In the genomic region with DNA sequence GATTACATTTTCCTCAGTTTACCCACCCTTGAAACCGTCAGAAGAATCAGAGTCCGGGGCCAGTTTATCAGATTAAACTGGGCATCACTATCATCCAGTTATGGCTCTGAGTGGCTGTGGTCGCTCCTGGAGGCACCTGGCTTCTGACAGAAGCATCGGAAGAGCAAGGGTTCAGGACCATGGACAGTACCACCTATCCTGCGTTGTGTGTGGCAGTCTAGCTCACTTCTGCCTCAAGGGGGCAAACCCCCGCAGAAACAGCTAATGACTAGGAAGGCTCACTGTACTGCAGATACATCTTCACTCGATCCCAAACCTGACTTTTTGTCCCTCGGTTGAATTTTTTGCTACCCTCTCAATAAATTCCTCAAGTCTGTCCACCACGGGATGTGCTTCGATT, we compare ENCODE assay signal across 9 mouse cellular contexts.
DNase-seq lines count a peak whose midpoint lies in the region; ATAC-seq and TF ChIP-seq lines count a peak whose summit lies in the region.
"Had no signal": no experiment of that assay in that cellular context is flagged by ENCODE, and none has a peak within 500 bp of the region (broad histone marks: within the 10 kb centered on the region; RNA-seq: fewer than 3 reads in every experiment).

No protein-coding gene starts in this region.

- no peak overlapping the region for H3K27ac ChIP-seq in heart, embryonic 10.5 days
- H3K27ac ChIP-seq in liver, postnatal 0 days (ENCODE audit: low read depth), result no peak overlapping the region

- no peak overlapping the region for H3K9ac ChIP-seq in liver, postnatal 0 days (replicated peaks)

- TF ChIP-seq CTCF in liver, postnatal 0 days (IDR thresholded peaks at IDR 0.05; ENCODE audit: low read depth), result peak; percentile 61

- no peak overlapping the region for H3K4me2 ChIP-seq in liver, postnatal 0 days (ENCODE audit: low read depth, low read length)

- ATAC-seq in liver, postnatal 0 days, result no peak

- H3K9me3 ChIP-seq in heart, embryonic 10.5 days, result no peaks in the 10 kb centered on the region
- H3K9me3 ChIP-seq in liver, postnatal 0 days (ENCODE audit: low read length), result no peaks in the 10 kb centered on the region
- H3K9me3 ChIP-seq: megakaryocyte, embryonic 14.5 days had no signal

- no peak for TF ChIP-seq EP300 in liver, postnatal 0 days (IDR thresholded peaks at IDR 0.05; ENCODE audit: low read depth)

- WGBS in heart, embryonic 10.5 days, result 11% methylated on average over 10 of the region's 10 CpGs
- WGBS in liver, postnatal 0 days (ENCODE audit: insufficient replicate concordance), result 11% methylated on average over 10 of the region's 10 CpGs

- DNase-seq in heart, postnatal 4 days, result peak; percentile 57
- no peak for DNase-seq in heart, embryonic 10.5 days (ENCODE audit: low spot score)
- peak; percentile 34 for DNase-seq in CD4-positive helper T cell, adult 2 months (ENCODE audit: low read depth, low spot score)
- peak; percentile 29 for DNase-seq in c-Kit-positive CD71-positive TER-119-negative erythroid progenitor cells, embryonic 14.5 days (ENCODE audit: low read depth)
- peak; percentile 40 for DNase-seq in liver, postnatal 0 days
- no peak for DNase-seq in urinary bladder, postnatal 10 days (ENCODE audit: low spot score)
- DNase-seq in left cerebral cortex, adult 8-10 months (ENCODE audit: low spot score in 2 of 2), result no peak
- no peak for DNase-seq in cerebellum, postnatal 4 days (ENCODE audit: low spot score in 2 of 2)

- peaks cover 37% of the 10 kb centered on the region for H3K27me3 ChIP-seq in heart, embryonic 10.5 days (ENCODE audit: insufficient read depth, poor library complexity, severe bottlenecking)
- no peaks in the 10 kb centered on the region for H3K27me3 ChIP-seq in liver, postnatal 0 days (ENCODE audit: insufficient read depth, low read length)

- H3K4me1 ChIP-seq in heart, embryonic 10.5 days, result peaks cover 11% of the 10 kb centered on the region; the same call in 1 of the 2 replicates
- no peaks in the 10 kb centered on the region for H3K4me1 ChIP-seq in liver, postnatal 0 days (ENCODE audit: insufficient read depth)
- H3K4me1 ChIP-seq: megakaryocyte, embryonic 14.5 days had no signal

- H3K36me3 ChIP-seq in heart, embryonic 10.5 days, result no peaks in the 10 kb centered on the region
- H3K36me3 ChIP-seq in liver, postnatal 0 days (replicated peaks; ENCODE audit: insufficient read depth, low read length), result no peaks in the 10 kb centered on the region

- no peak overlapping the region for H3K4me3 ChIP-seq in heart, embryonic 10.5 days
- H3K4me3 ChIP-seq in liver, postnatal 0 days (ENCODE audit: low read depth, low read length), result no peak overlapping the region
- H3K4me3 ChIP-seq: megakaryocyte, embryonic 14.5 days had no signal

Comparison
In these comparisons a context has a peak if more than half of its experiments do, and no peak if none do; other contexts are left out.
1. DNase-seq: peak in heart, postnatal 4 days (single experiment), CD4-positive helper T cell, adult 2 months (single experiment), c-Kit-positive CD71-positive TER-119-negative erythroid progenitor cells, embryonic 14.5 days (single experiment) and liver, postnatal 0 days (single experiment); none in heart, embryonic 10.5 days (single experiment), urinary bladder, postnatal 10 days (single experiment), left cerebral cortex, adult 8-10 months (0 of 2) and cerebellum, postnatal 4 days (0 of 2).